Mouse (Mus musculus) kidney, postnatal 0 days (tissue): ENCODE results near the gene Rmnd5a. TPM values are rescaled to one million over a fixed set of nuclear protein-coding genes. Genes with fewer than 3 reads are reported as not detected.

ENCODE experiments used
- ATAC-seq: fragments of 200-750 bp; cut with Nextera tagmentation; replicated peaks from 2 replicates; pipeline ENCODE4 v1.8.0; 2017; ENCODE audit warnings: low read depth, moderate number of reproducible peaks, moderate TSS enrichment, moderate library complexity; ENCODE audit not compliant: low FRiP score
- DNase-seq: peaks from one replicate; pipeline ENCODE4 v3.0.0-alpha.2; 2016; ENCODE audit warnings: low spot score
- H3K27ac ChIP-seq: fragments of 300-500 bp; sonication (generic); 2 replicates; pipeline ENCODE4 v1.5.1; 2014; ENCODE audit warnings: mild to moderate bottlenecking
- H3K27me3 ChIP-seq: fragments of 300-500 bp; sonication (generic); 2 replicates; pipeline ENCODE4 v1.6.1; 2014; ENCODE audit warnings: low read length, mixed read lengths; ENCODE audit not compliant: insufficient read depth
- H3K36me3 ChIP-seq: fragments of 300-500 bp; sonication (generic); 2 replicates; pipeline ENCODE4 v1.6.1; 2014; ENCODE audit warnings: low read length, mixed read lengths; ENCODE audit not compliant: insufficient read depth
- H3K4me1 ChIP-seq: fragments of 300-500 bp; sonication (generic); replicated peaks from 2 replicates; pipeline ENCODE4 v1.6.1; 2014; ENCODE audit warnings: antibody characterized with exemption, low read length, mixed read lengths; ENCODE audit not compliant: insufficient read depth
- H3K4me2 ChIP-seq: fragments of 300-500 bp; sonication (generic); 2 replicates; pipeline ENCODE4 v1.6.1; 2014; ENCODE audit warnings: mild to moderate bottlenecking, low read length, moderate library complexity, mixed read lengths
- H3K4me3 ChIP-seq: fragments of 300-500 bp; sonication (generic); replicated peaks from 2 replicates; pipeline ENCODE4 v1.5.1; 2014; ENCODE audit warnings: low read depth, low read length
- H3K9ac ChIP-seq: fragments of 300-500 bp; sonication (generic); 2 replicates; pipeline ENCODE4 v1.6.1; 2014; ENCODE audit warnings: low read depth, low read length
- H3K9me3 ChIP-seq: fragments of 300-500 bp; sonication (generic); replicated peaks from 2 replicates; pipeline ENCODE4 v1.6.1; 2016; ENCODE audit warnings: low read length, inconsistent platforms, mixed read lengths
- CTCF ChIP-seq: IDR thresholded peaks from 2 replicates; pipeline ENCODE4 v1.5.1; 2016; ENCODE audit warnings: antibody characterized with exemption, low read depth, mild to moderate bottlenecking, moderate library complexity
- whole genome bisulfite sequencing: fragments of 180-500 bp; shearing (Covaris S2); extraction: QIAGEN DNeasy Blood & Tissue Kit; methylation state at CpG from one replicate; pipeline ENCODE4 v1.1.7; 2014; 5-methylcytosine and 5-hydroxymethylcytosine counted together
- polyA plus RNA-seq: library from polyadenylated mRNA; unstranded; fragments of >200 nt; fragmentation: Nextera tagmentation; extraction: Ambion mirVana; gene quantifications from 2 replicates; pipeline ENCODE4 v1.2.1, GENCODE M21; 2015

Gene Rmnd5a
- polyA plus RNA-seq, 1 experiment from 2014 or later = 15.4 TPM

DNA sequence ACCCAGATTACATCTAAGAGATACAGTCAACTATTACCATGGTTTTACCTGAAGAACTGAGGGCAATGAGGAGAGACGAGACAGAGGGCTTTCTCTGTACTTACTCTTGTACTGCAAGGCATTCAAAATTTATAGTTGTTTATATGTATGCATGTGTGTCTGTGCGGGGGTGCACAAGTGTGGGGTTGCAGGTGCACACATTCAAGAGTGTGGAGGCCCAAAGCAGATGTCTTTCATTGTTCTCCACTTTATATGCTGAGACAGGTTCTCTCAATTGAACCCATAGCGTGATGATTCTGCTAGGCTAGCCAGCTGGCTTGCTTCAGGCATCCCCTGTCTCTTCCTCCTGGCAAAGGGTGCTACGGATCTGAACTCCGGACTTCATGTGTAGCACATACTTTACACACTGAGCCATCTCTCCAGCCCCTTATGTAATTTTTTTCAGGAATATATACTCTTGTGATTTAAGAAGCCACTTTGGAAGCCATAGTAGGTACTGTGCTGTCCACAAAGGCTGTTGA is 69.3 kb downstream of the Rmnd5a start:
- WGBS = 79% methylated on average over 5 of the region's 5 CpGs
- no peak for TF ChIP-seq CTCF
- H3K27me3 ChIP-seq = no peaks in the 10 kb centered on the region
- no peaks in the 10 kb centered on the region for H3K36me3 ChIP-seq
- ATAC-seq = no peak
- H3K4me2 ChIP-seq = no peak overlapping the region
- no peak overlapping the region for H3K27ac ChIP-seq
- no peaks in the 10 kb centered on the region for H3K9me3 ChIP-seq
- H3K9ac ChIP-seq = no peak overlapping the region
- H3K4me3 ChIP-seq = no peak overlapping the region
- no peaks in the 10 kb centered on the region for H3K4me1 ChIP-seq
- DNase-seq = no peak

DNA sequence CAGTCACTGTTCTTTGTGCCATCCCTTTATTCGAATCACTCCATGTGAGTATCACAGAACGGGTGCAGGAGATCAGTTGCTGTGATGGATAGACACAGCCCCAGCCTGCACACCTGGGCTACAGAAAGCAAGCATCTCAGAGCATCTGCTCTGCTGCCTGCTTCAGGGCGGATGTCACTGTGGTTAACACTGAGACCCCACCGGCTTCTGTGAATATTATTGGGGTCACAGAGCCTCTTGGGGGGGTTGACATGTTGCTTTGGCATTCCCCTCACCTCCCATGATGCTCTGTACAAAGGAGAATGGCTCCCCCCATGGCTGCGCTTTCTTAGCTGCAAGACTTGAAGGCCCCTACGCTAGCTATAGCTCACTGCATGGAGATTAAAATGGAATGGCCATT is 71.0 kb downstream of the Rmnd5a start:
- H3K4me1 ChIP-seq = no peaks in the 10 kb centered on the region
- no peak overlapping the region for H3K4me2 ChIP-seq
- H3K9ac ChIP-seq = no peak overlapping the region
- ATAC-seq = no peak
- no peaks in the 10 kb centered on the region for H3K9me3 ChIP-seq
- no peak for DNase-seq
- H3K36me3 ChIP-seq = no peaks in the 10 kb centered on the region
- WGBS = 90% methylated on average over 6 of the region's 6 CpGs
- H3K4me3 ChIP-seq = no peak overlapping the region
- no peak for TF ChIP-seq CTCF
- no peak overlapping the region for H3K27ac ChIP-seq
- H3K27me3 ChIP-seq = no peaks in the 10 kb centered on the region

DNA sequence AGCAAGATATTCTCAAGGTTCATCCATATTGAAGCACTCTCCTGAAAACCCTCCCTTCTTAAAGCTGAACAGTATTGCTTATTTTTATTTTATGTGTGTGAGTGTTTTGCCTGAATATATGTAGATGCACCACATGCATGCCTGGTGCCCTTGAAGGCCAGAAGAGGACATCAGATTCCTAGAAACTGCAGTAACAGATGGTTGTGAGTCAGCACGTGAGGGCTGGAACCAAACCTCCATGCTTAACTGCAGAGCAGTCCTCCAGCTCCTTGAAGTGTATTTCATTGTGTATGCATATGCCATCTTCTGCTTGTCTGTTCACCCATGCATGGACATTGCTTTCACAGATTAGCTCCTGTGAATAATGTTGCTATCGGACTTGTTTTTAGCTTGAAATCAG is 76.4 kb downstream of the Rmnd5a start:
- 66% methylated on average over 2 of the region's 2 CpGs for WGBS
- TF ChIP-seq CTCF = no peak

DNA sequence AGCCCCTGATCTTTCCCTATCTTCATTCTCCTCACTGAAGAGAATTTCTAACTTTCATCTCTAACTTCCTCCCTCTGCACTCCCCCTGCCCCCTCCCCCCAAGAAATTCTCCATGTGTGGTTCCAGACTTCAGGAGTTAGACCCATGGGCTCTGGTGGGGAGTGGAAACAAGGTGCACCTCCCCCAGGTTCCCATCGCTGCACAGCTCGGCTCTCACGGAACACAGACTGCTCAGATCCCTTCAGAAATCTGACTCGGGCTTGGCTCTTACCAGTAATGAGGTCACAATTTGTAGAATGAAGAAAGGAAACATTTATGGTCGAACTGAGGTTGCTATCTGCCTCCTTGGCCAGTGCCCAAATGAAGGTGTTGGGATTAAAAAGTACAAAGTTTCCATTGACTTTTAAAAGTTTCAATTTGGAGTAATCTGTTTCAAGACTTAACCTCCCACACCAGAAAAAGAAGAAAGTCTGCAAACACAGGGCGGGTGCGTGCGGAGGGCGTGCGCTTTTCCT is 79.2 kb downstream of the Rmnd5a start:
- H3K9me3 ChIP-seq = no peaks in the 10 kb centered on the region
- TF ChIP-seq CTCF = no peak
- no peak overlapping the region for H3K27ac ChIP-seq
- H3K9ac ChIP-seq = no peak overlapping the region
- peak; percentile 3 for DNase-seq
- 56% methylated on average over 10 of the region's 10 CpGs for WGBS
- no peak overlapping the region for H3K4me3 ChIP-seq
- no peaks in the 10 kb centered on the region for H3K36me3 ChIP-seq
- ATAC-seq = no peak
- no peaks in the 10 kb centered on the region for H3K27me3 ChIP-seq
- no peak overlapping the region for H3K4me2 ChIP-seq
- H3K4me1 ChIP-seq = no peaks in the 10 kb centered on the region

More for the DNA sequence above, 76.4 kb downstream of the Rmnd5a start:
- Histone ChIP-seq H3K4me2 (no peak overlapping the region), H3K4me1 (no peaks in the 10 kb centered on the region), H3K9me3 (no peaks in the 10 kb centered on the region), H3K36me3 (no peaks in the 10 kb centered on the region), H3K4me3 (no peak overlapping the region), H3K27ac (no peak overlapping the region), H3K9ac (no peak overlapping the region), H3K27me3 (no peaks in the 10 kb centered on the region)
- no peak for ATAC-seq
- DNase-seq = no peak

DNA sequence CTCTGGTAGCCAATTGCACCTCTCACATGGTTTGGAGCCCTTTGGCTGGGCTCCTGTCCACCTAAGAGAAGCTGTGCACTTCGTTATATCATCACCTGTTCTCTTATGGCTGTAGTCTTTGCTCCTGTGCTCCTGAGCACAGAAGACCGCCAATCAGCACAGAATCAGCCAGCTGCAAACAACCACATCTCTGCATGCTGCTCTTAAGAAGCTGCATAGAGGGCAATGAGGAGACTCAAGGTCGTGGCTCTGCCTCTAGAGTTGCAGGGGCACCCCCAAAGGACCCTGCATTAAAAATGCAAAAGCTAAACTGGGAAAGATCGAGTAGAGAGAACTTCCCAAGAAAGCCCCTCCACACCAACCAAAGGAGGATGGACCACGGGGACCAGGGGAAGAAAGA is 79.7 kb downstream of the Rmnd5a start:
- H3K4me2 ChIP-seq = no peak overlapping the region
- no peaks in the 10 kb centered on the region for H3K27me3 ChIP-seq
- H3K4me1 ChIP-seq = no peaks in the 10 kb centered on the region
- H3K27ac ChIP-seq = no peak overlapping the region
- no peak for ATAC-seq
- H3K9me3 ChIP-seq = no peaks in the 10 kb centered on the region
- WGBS = 62% methylated on average over 5 of the region's 5 CpGs
- H3K4me3 ChIP-seq = no peak overlapping the region
- H3K9ac ChIP-seq = no peak overlapping the region
- no peaks in the 10 kb centered on the region for H3K36me3 ChIP-seq
- no peak for DNase-seq
- no peak for TF ChIP-seq CTCF

DNA sequence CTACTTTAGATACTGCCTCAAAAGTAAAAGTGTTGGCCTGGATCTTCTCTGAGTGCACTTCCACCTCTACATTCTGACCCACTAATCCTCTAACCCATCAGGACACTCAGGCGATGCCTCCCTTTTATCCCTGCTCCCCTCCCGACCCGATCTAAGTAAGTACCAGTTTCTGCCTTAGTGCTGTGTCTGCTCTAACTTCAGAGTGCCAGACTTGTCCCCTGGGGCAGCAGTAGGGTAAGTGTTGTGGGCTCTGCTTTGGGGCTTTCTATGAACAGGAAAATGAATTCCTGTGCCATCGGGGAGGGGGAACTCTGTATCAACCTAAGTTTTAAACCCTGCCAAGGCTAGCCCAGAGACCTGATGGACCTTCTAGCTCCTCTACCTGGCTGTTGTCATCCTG is 80.2 kb downstream of the Rmnd5a start:
- 91% methylated on average over 4 of the region's 4 CpGs for WGBS
- H3K4me2 ChIP-seq = no peak overlapping the region
- no peak overlapping the region for H3K9ac ChIP-seq
- ATAC-seq (no peak), DNase-seq (no peak)
- TF ChIP-seq CTCF = no peak
- H3K27me3 ChIP-seq = no peaks in the 10 kb centered on the region
- H3K4me3 ChIP-seq = no peak overlapping the region
- H3K9me3 ChIP-seq = no peaks in the 10 kb centered on the region
- no peak overlapping the region for H3K27ac ChIP-seq
- H3K36me3 ChIP-seq = no peaks in the 10 kb centered on the region
- no peaks in the 10 kb centered on the region for H3K4me1 ChIP-seq

DNA sequence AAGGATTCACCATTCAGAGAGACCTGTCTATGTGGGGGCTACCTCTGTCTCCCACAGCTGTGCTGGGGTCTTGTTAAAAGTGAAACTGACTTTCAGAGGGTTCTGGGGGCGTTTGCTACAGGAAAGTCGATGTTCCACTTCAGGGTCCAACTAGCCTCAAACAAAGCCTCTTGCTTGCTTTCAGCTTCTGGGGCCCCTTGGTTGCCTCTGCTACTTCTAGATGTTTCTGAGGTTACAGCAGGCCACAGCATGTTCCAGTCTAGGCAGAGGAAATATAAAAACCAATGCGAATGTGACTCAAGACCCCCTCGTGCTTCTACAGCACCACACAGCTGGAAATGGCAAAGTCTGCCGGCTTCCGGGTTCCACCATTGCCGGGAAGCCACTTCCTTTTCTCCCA is 82.9 kb downstream of the Rmnd5a start:
- H3K27ac ChIP-seq = no peak overlapping the region
- no peak overlapping the region for H3K4me3 ChIP-seq
- no peak overlapping the region for H3K4me2 ChIP-seq
- DNase-seq = no peak
- H3K9me3 ChIP-seq = no peaks in the 10 kb centered on the region
- TF ChIP-seq CTCF = no peak
- no peaks in the 10 kb centered on the region for H3K36me3 ChIP-seq
- H3K27me3 ChIP-seq = no peaks in the 10 kb centered on the region
- no peak for ATAC-seq
- 84% methylated on average over 7 of the region's 7 CpGs for WGBS
- H3K4me1 ChIP-seq = no peaks in the 10 kb centered on the region
- no peak overlapping the region for H3K9ac ChIP-seq
